ENCODE assay signal across 9 mouse cellular contexts in genomic region chr4:125534449-125534848, GRCm38 (mm10). TPM values are rescaled to one million over a fixed set of nuclear protein-coding genes. Genes with fewer than 3 reads are reported as not detected.
A peak's percentile ranks its signal among the peaks of the same experiment; 100 is the strongest.
DNase-seq lines count a peak whose midpoint lies in the region; ATAC-seq lines count a peak whose summit lies in the region.
"Had no signal": no experiment of that assay in that cellular context is flagged by ENCODE, and none has a peak within 500 bp of the region (broad histone marks: within the 10 kb centered on the region; RNA-seq: fewer than 3 reads in every experiment).

No protein-coding gene starts in this region.

- peak; percentile 29 for DNase-seq in ovary, adult 18-20 months (ENCODE audit: low spot score)
- DNase-seq in ovary, postnatal 10 days (ENCODE audit: low spot score) = no peak
- no peak for DNase-seq in forebrain, embryonic 10.5 days (ENCODE audit: extremely low spot score, low spot score)
- no peak for DNase-seq in urinary bladder, adult 18-20 months (ENCODE audit: low spot score in 2 of 2)
- DNase-seq in urinary bladder, postnatal 14 days (ENCODE audit: low spot score) = no peak
- no peak for DNase-seq in heart, postnatal 4 days
- no peak for DNase-seq in kidney, postnatal 4 days
- DNase-seq: B cell, adult 2 months had no signal

- H3K27me3 ChIP-seq in forebrain, embryonic 10.5 days (ENCODE audit: poor library complexity, severe bottlenecking) = peaks cover 81% of the 10 kb centered on the region
- H3K27me3 ChIP-seq in limb, embryonic 12.5 days = peaks cover 98% of the 10 kb centered on the region

- peaks cover 55% of the 10 kb centered on the region for H3K4me1 ChIP-seq in forebrain, embryonic 10.5 days
- peaks cover 18% of the 10 kb centered on the region for H3K4me1 ChIP-seq in limb, embryonic 12.5 days (replicated peaks)

- H3K4me3 ChIP-seq in forebrain, embryonic 10.5 days = peak overlapping the region; percentile 16
- no peak overlapping the region for H3K4me3 ChIP-seq in limb, embryonic 12.5 days (replicated peaks)

- peak overlapping the region; percentile 6; the same call in 1 of the 2 replicates for H3K4me2 ChIP-seq in limb, embryonic 12.5 days

- no peaks in the 10 kb centered on the region for H3K9me3 ChIP-seq in forebrain, embryonic 10.5 days
- H3K9me3 ChIP-seq in limb, embryonic 12.5 days = no peaks in the 10 kb centered on the region

- H3K27ac ChIP-seq in forebrain, embryonic 10.5 days = peak overlapping the region; percentile 83
- no peak overlapping the region for H3K27ac ChIP-seq in limb, embryonic 12.5 days

- ATAC-seq in limb, embryonic 12.5 days (ENCODE audit: insufficient number of reproducible peaks, insufficient read depth, low FRiP score, low TSS enrichment, low read depth) = no peak

- H3K9ac ChIP-seq in limb, embryonic 12.5 days (replicated peaks) = no peak overlapping the region

- WGBS in forebrain, embryonic 10.5 days = 4% methylated on average over 8 of the region's 8 CpGs
- WGBS in limb, embryonic 12.5 days = 3% methylated on average over 8 of the region's 8 CpGs

- no peaks in the 10 kb centered on the region for H3K36me3 ChIP-seq in forebrain, embryonic 10.5 days (replicated peaks)
- H3K36me3 ChIP-seq in limb, embryonic 12.5 days = no peaks in the 10 kb centered on the region

RNA-seq across cellular contexts. Expression of gene Grik3, which starts 43.9 kb away (rescaled TPM):
- 0.20 and 0.42 TPM in 2 replicates for polyA plus RNA-seq in forebrain, embryonic 10.5 days (2016; fragmentation: Nextera tagmentation; extraction: Ambion mirVana)
- polyA plus RNA-seq in limb, embryonic 12.5 days (2016; fragmentation: Nextera tagmentation; extraction: Ambion mirVana) = 0.06 TPM in 1 of 2 replicates, not detected in the other
- total RNA-seq in heart, postnatal 4 days (2021) = under 1 TPM; 0.31 to 0.36 TPM
